Mouse (Mus musculus): ENCODE results near the gene Luc7l2. TPM values are rescaled to one million over a fixed set of nuclear protein-coding genes. Genes with fewer than 3 reads are reported as not detected.
A peak's percentile ranks its signal among the peaks of the same experiment; 100 is the strongest.

Luc7l2 gene
- 34.4 and 37.4 TPM in 2 replicates for polyA plus RNA-seq (2016; fragmentation: Nextera tagmentation; extraction: Ambion mirVana)

DNA sequence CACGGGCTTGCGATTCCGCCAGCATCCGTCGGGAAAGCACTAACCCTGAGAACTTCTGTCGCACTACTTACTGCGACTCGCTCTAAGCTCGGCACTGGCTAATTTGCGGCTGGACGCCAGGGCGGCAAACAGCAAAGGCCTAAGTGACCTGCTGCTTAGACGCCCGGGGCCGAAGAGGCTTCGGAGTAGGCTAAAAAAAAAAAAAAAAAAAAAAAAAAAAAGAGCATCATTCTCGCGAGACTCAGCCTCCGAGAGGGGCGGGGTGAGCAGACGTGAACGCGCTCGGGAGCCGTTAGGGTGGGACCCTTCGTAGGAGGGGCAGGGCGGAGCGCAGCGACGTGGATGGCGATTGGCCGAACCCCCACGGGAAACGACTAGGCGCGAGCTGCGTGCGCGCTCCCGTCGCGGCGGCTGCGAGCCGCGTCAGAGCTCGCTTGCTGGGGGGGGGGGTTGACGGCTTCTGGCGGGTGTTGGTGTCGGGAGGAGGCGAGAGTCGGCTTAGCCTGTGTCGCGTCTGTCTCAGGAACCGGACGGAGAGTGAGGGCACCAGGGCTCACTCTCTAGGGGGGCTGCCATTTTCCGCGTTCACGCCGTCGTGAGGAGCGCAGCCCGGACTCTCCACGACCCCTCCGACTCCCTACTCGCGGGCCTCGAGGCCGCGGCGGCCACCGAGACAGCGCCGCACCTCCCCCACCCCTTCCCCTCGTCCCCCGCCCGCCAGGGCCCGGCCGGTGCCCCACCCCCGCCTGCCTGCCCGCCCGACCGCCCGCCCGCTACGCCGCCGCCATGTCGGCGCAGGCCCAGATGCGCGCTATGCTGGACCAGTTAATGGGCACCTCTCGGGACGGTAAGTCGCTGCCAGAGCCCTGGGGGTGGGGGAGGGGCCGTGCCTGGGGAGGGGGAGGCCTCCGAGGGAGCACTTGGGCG lies at the start of gene Luc7l2:
Gene Luc7l2, plus strand, starts transcription at position 273 of the 927 bp plus-strand sequence.
- peak within 1 kb of the TSS; percentile 92 for H3K9ac ChIP-seq
- peak; percentile 94 for ATAC-seq (ENCODE audit: insufficient number of reproducible peaks, low FRiP score)
- peaks cover 27% of the 10 kb centered on the region for H3K4me1 ChIP-seq (replicated peaks)
- H3K4me2 ChIP-seq, result peak within 1 kb of the TSS; percentile 74
- H3K9me3 ChIP-seq (replicated peaks), result no peaks in the 10 kb centered on the region
- peak within 1 kb of the TSS; percentile 76 for H3K4me3 ChIP-seq
- H3K36me3 ChIP-seq, result 0 out of 2 replicates have a peak, but pooled peaks cover 4% of the 10 kb centered on the region
- WGBS, result under 1% methylated on average over 98 of the region's 98 CpGs
- H3K27ac ChIP-seq (ENCODE audit: poor library complexity, severe bottlenecking), result peak within 1 kb of the TSS; percentile 100
- no peaks in the 10 kb centered on the region for H3K27me3 ChIP-seq (replicated peaks)

DNA sequence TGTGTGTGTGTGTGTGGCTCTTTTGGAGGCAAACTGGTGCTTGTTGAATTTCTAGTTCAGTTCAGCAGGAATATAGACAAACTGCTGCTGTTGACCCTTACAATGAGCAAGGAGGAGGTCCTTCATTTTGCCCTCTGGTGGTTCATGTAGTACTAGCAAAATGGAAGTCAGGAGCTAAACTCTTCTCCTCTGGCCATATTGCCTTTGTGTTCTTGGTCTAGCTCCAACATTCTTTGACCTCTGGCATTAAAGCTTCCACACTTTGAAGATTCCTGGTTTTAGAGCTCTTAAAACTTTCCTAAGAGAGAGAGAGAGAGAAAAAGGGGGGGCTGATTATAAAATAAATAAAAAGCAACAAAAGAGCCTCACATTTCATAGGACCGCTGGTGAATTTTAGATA lies 39.0 kb upstream of the Luc7l2 start:
- 98% methylated on average over 1 of the region's 1 CpGs for WGBS
- Histone ChIP-seq H3K36me3 (no peaks in the 10 kb centered on the region; the same call in 1 of the 2 replicates), H3K27ac (ENCODE audit: poor library complexity, severe bottlenecking) (no peak overlapping the region), H3K9me3 (replicated peaks) (no peaks in the 10 kb centered on the region), H3K9ac (no peak overlapping the region), H3K4me2 (no peak overlapping the region), H3K4me3 (no peak overlapping the region), H3K27me3 (replicated peaks) (no peaks in the 10 kb centered on the region), H3K4me1 (replicated peaks) (no peaks in the 10 kb centered on the region)
- no peak for ATAC-seq (ENCODE audit: insufficient number of reproducible peaks, low FRiP score)

DNA sequence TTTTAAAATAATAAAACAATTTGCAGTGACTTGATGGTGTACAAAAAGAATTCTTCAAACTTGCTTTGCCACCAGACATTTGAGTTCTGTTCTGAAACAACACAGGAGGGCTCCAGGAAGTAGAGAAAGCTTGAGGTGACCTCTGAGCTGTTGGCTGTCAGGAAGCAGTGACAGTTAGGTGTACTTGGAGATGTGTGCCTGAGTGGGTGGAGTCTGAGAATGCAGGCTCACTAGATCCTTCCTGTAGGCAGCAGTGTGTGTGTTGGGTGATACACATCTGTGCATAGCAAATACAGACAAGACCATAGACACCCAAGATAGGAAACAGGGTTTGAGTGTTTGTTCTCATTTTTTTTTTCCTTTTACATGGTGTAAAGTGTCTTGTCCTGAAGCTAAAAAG lies 38.3 kb upstream of the Luc7l2 start:
- Histone ChIP-seq H3K9ac (no peak overlapping the region), H3K9me3 (replicated peaks) (no peaks in the 10 kb centered on the region), H3K36me3 (no peaks in the 10 kb centered on the region; the same call in 1 of the 2 replicates), H3K4me1 (replicated peaks) (no peaks in the 10 kb centered on the region), H3K27me3 (replicated peaks) (no peaks in the 10 kb centered on the region), H3K4me3 (no peak overlapping the region), H3K27ac (ENCODE audit: poor library complexity, severe bottlenecking) (no peak overlapping the region), H3K4me2 (no peak overlapping the region)
- ATAC-seq (ENCODE audit: insufficient number of reproducible peaks, low FRiP score), result no peak

DNA sequence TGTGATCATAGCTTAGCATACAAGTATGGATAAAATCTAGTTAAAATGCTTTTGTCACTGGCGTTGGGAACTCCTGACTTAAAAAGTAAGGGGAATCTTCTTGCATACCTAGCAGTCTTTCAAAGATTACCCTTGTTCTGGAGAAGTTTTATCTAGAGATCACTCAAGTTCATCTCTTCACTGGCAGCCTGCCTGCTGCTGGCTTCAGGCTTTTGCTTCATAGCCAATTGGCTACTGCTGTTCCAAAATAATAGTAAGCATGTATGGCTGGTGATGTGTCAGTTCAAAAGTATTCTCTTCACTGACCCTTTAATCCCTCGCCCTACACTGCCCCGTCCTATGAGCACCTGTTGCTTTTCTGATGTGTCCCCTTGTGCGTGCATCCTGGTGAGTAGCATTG lies 35.9 kb upstream of the Luc7l2 start:
- no peaks in the 10 kb centered on the region for H3K4me1 ChIP-seq (replicated peaks)
- no peaks in the 10 kb centered on the region for H3K36me3 ChIP-seq
- ATAC-seq (ENCODE audit: insufficient number of reproducible peaks, low FRiP score), result no peak
- H3K27me3 ChIP-seq (replicated peaks), result no peaks in the 10 kb centered on the region
- no peak overlapping the region for H3K27ac ChIP-seq (ENCODE audit: poor library complexity, severe bottlenecking)
- 84% methylated on average over 4 of the region's 4 CpGs for WGBS
- no peak overlapping the region for H3K4me3 ChIP-seq
- H3K4me2 ChIP-seq, result no peak overlapping the region
- H3K9ac ChIP-seq, result no peak overlapping the region
- no peaks in the 10 kb centered on the region for H3K9me3 ChIP-seq (replicated peaks)

DNA sequence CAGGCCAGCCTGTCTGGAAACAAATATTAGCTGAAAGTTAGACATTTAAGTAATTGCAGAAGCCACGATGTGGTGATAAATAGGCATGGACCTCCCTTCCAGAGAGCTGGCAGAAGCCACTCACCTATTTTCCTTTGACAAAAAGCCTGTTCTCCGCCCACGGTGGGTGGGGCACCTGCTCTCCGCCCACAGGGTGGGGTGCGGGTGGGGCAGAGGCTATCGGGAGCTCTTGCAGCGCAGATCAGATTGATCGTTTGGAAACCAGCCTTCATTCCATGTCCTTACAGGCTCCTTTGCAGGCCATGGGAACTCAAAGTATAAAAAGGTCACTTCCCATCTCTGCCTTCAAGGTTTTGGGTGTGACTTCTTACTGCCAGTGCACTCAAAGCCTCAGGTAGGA lies 27.3 kb upstream of the Luc7l2 start:
- Histone ChIP-seq H3K4me3 (no peak overlapping the region), H3K9me3 (replicated peaks) (no peaks in the 10 kb centered on the region), H3K27ac (ENCODE audit: poor library complexity, severe bottlenecking) (no peak overlapping the region), H3K4me2 (peak overlapping the region; percentile 13; the same call in 1 of the 2 replicates), H3K27me3 (replicated peaks) (no peaks in the 10 kb centered on the region), H3K4me1 (replicated peaks) (0 out of 2 replicates have a peak, but pooled peaks cover 9% of the 10 kb centered on the region), H3K36me3 (peaks cover 3% of the 10 kb centered on the region; the same call in 1 of the 2 replicates), H3K9ac (no peak overlapping the region)
- 17% methylated on average over 8 of the region's 8 CpGs for WGBS
- no peak for ATAC-seq (ENCODE audit: insufficient number of reproducible peaks, low FRiP score)

DNA sequence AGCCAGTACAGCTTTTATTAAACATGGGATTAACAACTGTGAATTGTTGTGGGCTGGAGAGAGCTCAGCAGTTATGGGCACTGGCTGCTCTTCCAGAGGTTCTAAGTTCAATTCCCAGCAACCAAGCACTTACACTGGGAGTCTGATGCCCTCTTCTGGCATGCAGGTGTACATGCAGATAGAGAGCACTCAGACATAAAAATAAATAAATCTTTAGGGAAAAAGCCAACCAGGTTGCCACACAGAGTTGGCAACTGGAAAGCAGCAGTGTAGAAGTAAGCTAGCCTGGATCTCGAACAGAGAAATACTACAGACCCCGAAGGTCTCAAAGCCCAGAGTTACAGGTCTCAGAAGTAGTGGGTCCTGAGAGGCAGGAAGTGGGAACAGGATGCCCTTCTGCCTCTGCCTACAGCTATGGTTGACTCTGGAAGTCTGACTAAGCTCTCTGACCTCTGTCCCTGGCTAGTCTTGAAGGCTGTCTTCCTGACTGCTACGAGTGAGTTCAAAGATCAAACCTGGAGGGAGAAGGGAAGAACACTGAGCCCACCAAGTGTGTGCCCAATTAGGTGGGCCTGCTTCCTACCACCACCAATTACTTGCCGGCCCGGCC lies 19.8 kb upstream of the Luc7l2 start:
- no peaks in the 10 kb centered on the region for H3K36me3 ChIP-seq
- H3K9ac ChIP-seq, result no peak overlapping the region
- no peak for ATAC-seq (ENCODE audit: insufficient number of reproducible peaks, low FRiP score)
- H3K4me2 ChIP-seq, result no peak overlapping the region
- 48% methylated on average over 5 of the region's 5 CpGs for WGBS
- no peak overlapping the region for H3K27ac ChIP-seq (ENCODE audit: poor library complexity, severe bottlenecking)
- H3K4me1 ChIP-seq (replicated peaks), result peaks cover 9% of the 10 kb centered on the region
- H3K4me3 ChIP-seq, result no peak overlapping the region
- no peaks in the 10 kb centered on the region for H3K27me3 ChIP-seq (replicated peaks)
- no peaks in the 10 kb centered on the region for H3K9me3 ChIP-seq (replicated peaks)

DNA sequence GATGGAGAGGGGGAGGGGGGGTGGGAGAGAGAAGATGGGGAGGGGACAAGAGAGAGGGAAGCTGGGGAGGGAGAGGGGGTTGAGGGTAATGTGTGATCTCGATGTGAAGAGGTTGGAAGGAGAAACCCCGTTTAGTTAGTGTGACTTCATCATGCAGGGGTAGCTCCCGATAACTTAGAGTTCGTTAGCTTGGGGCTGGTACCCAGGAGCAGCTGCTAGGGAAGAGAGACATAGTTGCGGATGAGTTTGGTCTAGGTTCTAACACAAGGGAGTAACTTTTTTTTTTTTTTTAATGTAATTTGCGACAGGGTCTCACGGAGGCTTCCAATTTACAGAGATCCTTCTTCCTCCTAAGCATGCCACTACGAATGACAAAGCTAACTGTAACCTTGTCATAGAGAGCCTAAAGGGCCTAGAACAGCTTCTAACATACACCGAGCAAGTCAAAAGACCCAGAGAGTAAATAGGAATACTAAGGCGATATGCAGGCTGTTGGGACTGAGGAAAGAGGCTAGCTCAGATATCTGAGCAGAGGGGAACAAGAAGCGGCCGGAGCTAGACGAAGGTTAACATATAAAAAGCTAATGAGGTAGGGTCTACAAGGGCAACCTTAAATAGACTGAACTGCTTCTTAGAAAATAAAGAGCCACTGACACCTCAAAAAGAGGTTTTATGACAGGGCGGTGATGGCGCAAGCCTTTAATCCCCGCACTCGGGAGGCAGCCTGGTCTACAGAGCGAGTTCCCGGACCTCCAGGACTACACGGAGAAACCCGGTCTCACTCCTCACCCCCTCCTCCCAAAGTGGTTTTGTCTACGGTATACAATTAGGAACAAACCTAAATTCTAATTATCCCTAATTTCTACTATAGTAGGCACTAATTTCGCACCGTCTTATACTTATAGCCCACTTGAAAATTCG lies 18.4 kb upstream of the Luc7l2 start:
- Histone ChIP-seq H3K4me3 (peak overlapping the region; percentile 88), H3K4me2 (peak overlapping the region; percentile 83), H3K9ac (peak overlapping the region; percentile 66), H3K36me3 (no peaks in the 10 kb centered on the region), H3K27me3 (replicated peaks) (no peaks in the 10 kb centered on the region), H3K9me3 (replicated peaks) (no peaks in the 10 kb centered on the region), H3K4me1 (replicated peaks) (peaks cover 9% of the 10 kb centered on the region), H3K27ac (ENCODE audit: poor library complexity, severe bottlenecking) (peak overlapping the region; percentile 96)
- 9% methylated on average over 25 of the region's 25 CpGs for WGBS
- ATAC-seq (ENCODE audit: insufficient number of reproducible peaks, low FRiP score), result peak; percentile 37

DNA sequence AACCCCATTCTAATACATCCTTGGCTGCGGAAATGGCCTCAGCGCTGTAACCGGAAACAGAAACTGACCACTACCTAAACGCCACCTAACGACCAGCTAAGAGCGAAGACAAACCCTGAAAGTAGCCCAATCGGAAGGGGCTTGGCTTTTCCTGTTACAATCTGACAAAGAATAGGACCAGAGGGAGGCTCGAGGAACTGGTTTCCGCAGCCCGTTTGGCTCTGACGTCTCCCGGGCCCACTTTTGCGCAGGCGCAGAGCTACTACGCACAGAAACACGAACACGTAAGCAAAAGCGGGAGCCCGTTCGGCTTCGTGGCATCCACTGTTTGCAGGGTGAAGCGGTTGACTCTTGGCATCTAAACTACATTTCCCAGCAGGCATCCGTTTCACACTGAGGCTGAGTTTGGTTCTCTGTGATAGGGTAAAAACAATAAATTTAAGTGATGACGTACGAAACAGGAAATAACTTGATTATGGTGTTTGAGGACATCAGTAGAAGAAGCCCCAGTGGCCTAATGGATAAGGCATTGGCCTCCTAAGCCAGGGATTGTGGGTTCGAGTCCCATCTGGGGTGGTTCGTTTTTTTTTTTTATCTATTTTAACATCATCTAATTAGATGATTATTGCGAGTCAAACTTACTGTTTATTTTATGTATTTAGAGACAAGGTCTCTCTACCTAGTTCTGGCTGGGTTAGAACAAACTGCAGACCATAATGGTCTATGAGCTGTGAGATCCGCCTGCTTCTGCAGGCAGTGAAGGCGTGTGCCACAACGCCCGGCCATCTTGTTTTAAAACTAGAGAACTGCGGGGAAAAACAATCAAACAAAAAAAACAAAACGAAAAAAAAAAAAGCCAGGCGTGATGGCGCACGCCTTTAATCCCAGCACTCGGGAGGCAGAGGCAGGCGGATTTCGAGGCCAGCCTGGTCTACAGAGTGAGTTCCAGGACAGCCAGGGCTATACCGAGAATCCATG lies 17.4 kb upstream of the Luc7l2 start, which contains the start of gene Fmc1:
Gene Fmc1, plus strand, starts transcription at position 75 of the 978 bp plus-strand sequence.
- H3K4me3 ChIP-seq, result peak within 1 kb of the TSS; percentile 88
- peaks cover 9% of the 10 kb centered on the region for H3K4me1 ChIP-seq (replicated peaks)
- peak within 1 kb of the TSS; percentile 83 for H3K4me2 ChIP-seq
- H3K27ac ChIP-seq (ENCODE audit: poor library complexity, severe bottlenecking), result peak within 1 kb of the TSS; percentile 98
- peak within 1 kb of the TSS; percentile 96 for H3K9ac ChIP-seq
- no peaks in the 10 kb centered on the region for H3K9me3 ChIP-seq (replicated peaks)
- H3K36me3 ChIP-seq, result no peaks in the 10 kb centered on the region
- WGBS, result 5% methylated on average over 41 of the region's 41 CpGs
- H3K27me3 ChIP-seq (replicated peaks), result no peaks in the 10 kb centered on the region
- peak; percentile 87 for ATAC-seq (ENCODE audit: insufficient number of reproducible peaks, low FRiP score)

DNA sequence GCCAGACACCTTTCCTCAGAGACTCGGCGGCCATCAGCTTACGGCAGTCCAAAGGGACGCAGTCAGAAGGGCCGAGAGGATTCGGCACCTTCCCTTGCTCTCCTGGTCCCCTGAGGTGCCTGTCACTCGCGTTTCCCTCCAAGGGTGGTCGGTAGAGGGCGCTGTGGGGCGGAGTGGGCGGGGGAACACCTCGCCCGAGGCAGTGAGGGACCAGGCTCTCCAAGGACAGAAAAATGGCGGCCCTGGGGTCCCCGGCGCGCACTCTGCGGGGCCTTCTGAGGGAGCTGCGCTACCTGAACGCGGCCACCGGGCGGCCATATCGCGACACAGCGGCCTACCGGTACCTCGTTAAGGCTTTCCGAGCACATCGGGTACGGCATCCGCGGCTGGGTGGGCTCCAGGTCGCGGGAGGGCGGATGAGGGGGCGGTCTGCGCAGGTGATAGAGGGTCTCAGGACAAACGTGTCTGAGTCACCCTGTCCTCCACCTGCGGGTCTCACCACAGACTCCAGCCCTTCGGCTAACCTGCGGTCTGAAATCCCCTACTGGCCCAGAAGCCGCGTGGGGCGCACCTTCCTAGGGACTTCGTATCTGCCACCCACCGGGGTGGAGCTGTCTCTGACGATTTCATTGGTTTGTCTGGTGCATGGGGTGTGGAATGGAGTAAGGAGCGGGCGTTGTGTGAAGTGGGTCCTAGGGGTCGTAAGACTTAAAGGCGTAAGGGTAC lies 16.3 kb upstream of the Luc7l2 start:
- H3K4me3 ChIP-seq, result peak overlapping the region; percentile 88
- ATAC-seq (ENCODE audit: insufficient number of reproducible peaks, low FRiP score), result peak; percentile 86

More for the DNA sequence above, 16.3 kb upstream of the Luc7l2 start:
- Histone ChIP-seq H3K4me1 (replicated peaks) (peaks cover 9% of the 10 kb centered on the region), H3K27ac (ENCODE audit: poor library complexity, severe bottlenecking) (peak overlapping the region; percentile 98), H3K4me2 (peak overlapping the region; percentile 83), H3K9me3 (replicated peaks) (no peaks in the 10 kb centered on the region), H3K9ac (peak overlapping the region; percentile 96), H3K27me3 (replicated peaks) (no peaks in the 10 kb centered on the region), H3K36me3 (peaks cover 9% of the 10 kb centered on the region)
- WGBS, result 0% methylated on average over 53 of the region's 53 CpGs

Data from heart, embryonic 12.5 days (tissue).